Mouse (Mus musculus): ENCODE measurements around the gene Scn7a. TPM values are rescaled to one million over a fixed set of nuclear protein-coding genes. Genes with fewer than 3 reads are reported as not detected.

Scn7a gene
- total RNA-seq (2015) = not detected in 2 replicates
- not detected in 2 replicates for total RNA-seq (2017)

DNA sequence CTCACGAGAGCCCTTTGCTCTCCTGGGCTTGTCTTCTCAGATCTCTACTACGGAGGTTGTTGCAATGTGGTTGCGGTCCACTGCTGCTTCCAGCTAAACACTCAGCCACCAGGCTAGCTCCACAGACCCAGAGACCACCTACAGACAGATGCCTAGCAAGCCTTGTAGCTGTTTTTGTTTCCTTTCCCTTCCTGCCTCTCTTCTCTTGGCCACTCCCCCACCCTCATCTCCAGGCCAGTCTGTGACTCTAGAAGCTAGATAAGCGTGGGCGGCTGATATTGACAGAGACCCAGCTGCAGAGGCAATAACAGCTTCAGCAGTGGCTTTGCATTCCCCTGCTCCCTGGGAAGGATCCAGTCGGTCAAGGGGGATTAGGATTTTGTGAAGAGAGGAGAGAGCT lies at the start of gene Scn7a:
TSS of gene Scn7a (minus strand) at position 150 of the 400 bp plus-strand sequence.
- ATAC-seq (replicated peaks; ENCODE audit: poor library complexity) = no peak

GRCm38 (mm10) chr2:66827729-66828128 lies 43.0 kb upstream of the Scn7a start:
- no peak for ATAC-seq (replicated peaks; ENCODE audit: poor library complexity)

GRCm38 (mm10) chr2:66819862-66820559 lies 35.3 kb upstream of the Scn7a start:
- ATAC-seq (replicated peaks; ENCODE audit: poor library complexity) = no peak

- ATAC-seq (replicated peaks; ENCODE audit: poor library complexity) = 0 out of 2 replicates have a peak, but pooled peaks have one; percentile 58
Observed at GRCm38 (mm10) chr2:66799676-66800249, 15.0 kb upstream of the Scn7a start.

- no peak for ATAC-seq (replicated peaks; ENCODE audit: poor library complexity)
Observed at GRCm38 (mm10) chr2:66797493-66797892, 12.8 kb upstream of the Scn7a start.

DNA sequence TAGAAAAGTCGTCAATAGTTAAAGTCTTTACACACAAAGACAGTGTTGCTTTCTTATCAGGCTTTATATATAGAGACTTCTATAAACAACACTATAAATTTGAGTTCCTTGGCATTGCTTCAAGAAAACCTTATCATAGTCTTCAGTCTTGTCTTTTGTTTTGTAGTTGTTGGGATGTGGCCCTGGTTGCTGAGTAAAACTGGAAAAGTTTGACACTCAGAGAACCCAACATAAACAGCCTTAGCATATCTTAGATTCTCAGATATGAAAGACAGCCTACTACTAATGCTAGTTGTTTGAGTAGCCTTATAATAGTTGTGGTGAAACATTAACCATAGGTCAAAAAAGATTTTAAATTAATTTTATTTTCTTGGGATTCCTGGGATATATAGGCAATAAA lies 6.9 kb upstream of the Scn7a start:
- no peak for ATAC-seq (replicated peaks; ENCODE audit: poor library complexity)

- no peak for ATAC-seq (replicated peaks; ENCODE audit: poor library complexity)
Observed at GRCm38 (mm10) chr2:66780884-66781283, 3.8 kb downstream of the Scn7a start.

- ATAC-seq (replicated peaks; ENCODE audit: poor library complexity) = no peak
Observed at GRCm38 (mm10) chr2:66767980-66768379, 16.7 kb downstream of the Scn7a start.

GRCm38 (mm10) chr2:66765170-66765569 lies 19.5 kb downstream of the Scn7a start:
- ATAC-seq (replicated peaks; ENCODE audit: poor library complexity) = no peak

DNA sequence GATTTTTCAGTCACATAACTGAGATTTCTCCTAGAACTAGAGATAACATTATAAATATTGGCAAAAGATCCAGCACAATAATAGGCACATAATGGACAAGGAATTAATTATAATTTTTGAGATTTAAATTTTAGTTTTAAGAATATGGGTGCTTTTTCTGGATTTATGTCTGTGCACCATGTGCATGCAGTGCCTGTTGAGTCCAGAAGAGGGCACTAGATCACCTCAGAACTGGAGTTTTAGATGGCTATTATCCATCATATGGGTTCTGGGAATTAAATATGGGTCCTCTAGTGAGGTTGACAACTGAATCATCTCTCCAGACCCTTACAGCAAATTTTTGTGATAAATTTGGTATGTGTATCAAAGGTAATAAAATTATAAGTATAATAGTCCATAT lies 21.8 kb downstream of the Scn7a start:
- ATAC-seq (replicated peaks; ENCODE audit: poor library complexity) = no peak

- ATAC-seq (replicated peaks; ENCODE audit: poor library complexity) = no peak
Observed at GRCm38 (mm10) chr2:66728002-66728401, 56.7 kb downstream of the Scn7a start.

GRCm38 (mm10) chr2:66727585-66727974 lies 57.1 kb downstream of the Scn7a start:
- ATAC-seq (replicated peaks; ENCODE audit: poor library complexity) = no peak

DNA sequence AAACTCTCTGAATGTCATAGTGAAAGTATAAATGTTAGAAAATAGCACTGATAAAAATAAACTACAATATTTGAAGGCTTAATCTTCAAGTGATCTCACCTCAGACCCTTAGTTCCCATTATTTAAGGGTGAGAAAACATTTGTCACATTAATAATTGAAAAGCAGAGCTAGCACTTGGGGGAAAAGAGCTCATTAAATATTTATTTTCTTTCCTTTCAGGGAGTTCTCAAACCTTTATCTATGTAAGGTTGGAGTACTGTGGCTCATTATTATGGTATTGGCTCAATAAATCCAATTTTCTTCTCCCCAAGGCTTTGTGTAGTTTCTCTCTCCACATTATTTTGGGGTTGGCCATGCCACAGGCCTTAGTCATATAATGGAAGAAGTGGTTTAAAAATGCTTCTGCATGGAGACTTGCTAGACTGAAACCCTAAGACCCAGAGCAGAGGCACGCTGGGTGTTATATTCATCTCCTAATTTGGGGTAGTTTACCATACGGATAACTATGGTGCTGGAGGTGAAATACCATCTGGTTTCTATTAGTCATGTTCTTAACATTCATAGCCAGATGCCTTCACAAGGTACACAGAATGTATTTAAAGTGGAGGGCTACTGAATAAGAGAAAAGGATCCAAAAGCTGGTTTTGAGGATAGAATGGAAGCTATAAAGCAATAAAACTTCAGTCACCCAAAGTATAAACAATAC lies 57.7 kb downstream of the Scn7a start:
- no peak for ATAC-seq (replicated peaks; ENCODE audit: poor library complexity)

DNA sequence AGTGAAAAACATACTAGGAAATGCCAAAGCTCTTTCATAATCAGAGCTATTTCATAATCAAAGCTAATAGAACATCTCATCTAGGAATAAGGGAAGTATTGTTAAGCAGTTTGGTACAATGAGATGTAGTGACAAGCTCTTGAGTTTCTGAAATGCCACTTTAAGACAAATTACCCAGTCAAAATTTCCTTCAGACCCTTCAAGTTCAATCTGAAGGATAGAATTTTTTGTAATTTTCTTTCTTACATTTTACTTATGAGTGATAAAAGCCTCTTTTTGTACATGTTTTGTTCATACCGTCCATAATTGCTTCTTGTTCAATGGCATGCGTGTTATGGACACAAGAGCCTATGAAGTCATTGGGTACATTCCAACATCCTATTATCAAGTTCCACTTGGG lies 72.6 kb downstream of the Scn7a start:
- ATAC-seq (replicated peaks; ENCODE audit: poor library complexity) = no peak

DNA sequence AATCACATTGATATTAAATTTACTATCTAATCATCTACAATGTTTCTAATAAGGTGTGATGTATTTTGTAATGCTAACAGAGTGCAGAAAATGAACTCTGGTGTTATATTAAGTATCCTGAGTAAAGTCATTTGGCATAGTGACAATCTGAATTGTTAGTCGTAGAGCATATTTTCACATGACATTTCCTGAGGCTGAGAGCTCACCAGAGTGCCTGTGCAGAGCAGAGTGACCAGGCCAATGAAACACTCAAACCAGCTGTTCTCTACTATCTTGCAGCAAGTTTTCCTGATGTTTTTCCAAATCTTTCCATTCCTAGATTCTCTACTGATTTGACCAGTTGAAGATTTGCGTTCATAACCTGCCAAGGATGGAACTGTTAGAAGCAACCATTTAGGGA lies 92.4 kb downstream of the Scn7a start:
- ATAC-seq (replicated peaks; ENCODE audit: poor library complexity) = no peak

- no peak for ATAC-seq (replicated peaks; ENCODE audit: poor library complexity)
Observed at GRCm38 (mm10) chr2:66661988-66662387, 122.7 kb downstream of the Scn7a start.

- ATAC-seq (replicated peaks; ENCODE audit: poor library complexity) = no peak
Observed at GRCm38 (mm10) chr2:66656430-66656829, 128.3 kb downstream of the Scn7a start.

DNA sequence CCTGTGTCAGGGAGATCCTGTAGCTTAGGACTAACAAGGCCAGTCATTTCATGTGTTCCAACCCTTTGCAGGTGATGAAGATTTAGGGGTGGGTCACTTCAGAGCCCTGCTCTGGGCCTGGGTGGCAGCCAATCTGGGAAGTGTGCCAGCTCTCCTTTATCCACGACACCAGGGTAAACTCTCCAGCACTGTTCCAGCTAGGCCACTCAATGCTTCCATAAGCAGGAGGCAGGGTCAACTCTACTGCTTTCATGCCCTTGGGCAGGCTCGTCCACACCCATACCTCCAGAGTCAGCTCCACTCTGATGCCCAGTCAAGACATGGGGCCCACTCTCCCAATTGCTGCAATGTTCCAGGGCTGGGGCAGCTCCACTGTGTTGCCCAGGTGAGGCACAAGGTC lies 129.3 kb downstream of the Scn7a start:
- ATAC-seq (replicated peaks; ENCODE audit: poor library complexity) = no peak

- peak; percentile 61; the same call in 1 of the 2 replicates for ATAC-seq (replicated peaks; ENCODE audit: poor library complexity)
Observed at GRCm38 (mm10) chr2:66644384-66644783, 140.3 kb downstream of the Scn7a start.

- ATAC-seq (replicated peaks; ENCODE audit: poor library complexity) = peak; percentile 50; the same call in 1 of the 2 replicates
Observed at GRCm38 (mm10) chr2:66634580-66635359, 149.9 kb downstream of the Scn7a start, which contains the start of gene Scn9a. Scn9a (minus strand) TSS chr2:66634962.

DNA sequence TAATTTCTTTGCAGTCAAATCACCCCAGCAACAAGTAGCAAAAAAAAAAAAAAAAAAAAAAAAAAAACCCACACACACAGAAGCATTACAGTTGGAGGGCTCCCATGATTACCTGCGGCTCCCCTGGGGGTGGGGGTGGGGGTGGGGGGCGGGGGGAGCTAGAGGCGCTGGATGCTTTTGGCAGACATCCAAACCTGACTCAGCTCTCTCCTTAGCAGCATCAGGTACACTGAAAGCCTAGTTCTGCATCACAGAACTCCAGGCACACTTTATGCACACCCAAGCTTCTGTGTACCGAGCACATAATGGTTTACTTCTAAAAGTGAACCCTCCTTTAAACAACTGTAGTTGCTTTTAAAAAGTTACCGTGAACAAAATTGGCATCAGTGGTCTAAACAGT lies 152.0 kb downstream of the Scn7a start:
- ATAC-seq (replicated peaks; ENCODE audit: poor library complexity) = no peak
